Mouse (Mus musculus) heart, embryonic 14.5 days (tissue): Measurements from ENCODE around the gene Rab40c. TPM values are rescaled to one million over a fixed set of nuclear protein-coding genes. Genes with fewer than 3 reads are reported as not detected.

Experiments used
- ATAC-seq: fragments of 200-750 bp; cut with Nextera tagmentation; 2 replicates; pipeline ENCODE4 v1.8.0; 2017; ENCODE audit warnings: low read depth, moderate TSS enrichment; ENCODE audit not compliant: insufficient number of reproducible peaks, insufficient read depth, low FRiP score
- H3K27ac ChIP-seq, 2 experiments: fragments of 200-500 bp in 1 of 2; fragments of 300-500 bp in 1 of 2; sonication (generic) in 1 of 2; replicated peaks in 1 of 2; 2 replicates each; pipeline ENCODE4 v1.5.1; 2012 to 2014; ENCODE audit warnings: low read depth in 2 of 2, low read length in 2 of 2, control low read depth in 1 of 2, mild to moderate bottlenecking in 1 of 2, mixed read lengths in 1 of 2; ENCODE audit not compliant: control insufficient read depth in 1 of 2, insufficient read depth in 1 of 2
- H3K27me3 ChIP-seq: fragments of 300-500 bp; sonication (generic); 2 replicates; pipeline ENCODE4 v1.6.1; 2014; ENCODE audit warnings: mild to moderate bottlenecking, low read length, control low read depth; ENCODE audit not compliant: control insufficient read depth, insufficient read depth
- H3K36me3 ChIP-seq: fragments of 300-500 bp; sonication (generic); 2 replicates; pipeline ENCODE4 v1.6.1; 2014; ENCODE audit warnings: mild to moderate bottlenecking, control low read depth, low read length, mixed read lengths; ENCODE audit not compliant: control insufficient read depth, insufficient read depth
- H3K4me1 ChIP-seq, 2 experiments: fragments of 200-500 bp in 1 of 2; fragments of 300-500 bp in 1 of 2; sonication (generic) in 1 of 2; 2 replicates each; pipeline ENCODE4 v1.6.1; 2012 to 2014; ENCODE audit warnings: low read length in 2 of 2, control low read depth in 1 of 2, mixed read lengths in 1 of 2; ENCODE audit not compliant: control insufficient read depth in 2 of 2, insufficient read depth in 2 of 2
- H3K4me2 ChIP-seq: fragments of 300-500 bp; sonication (generic); 2 replicates; pipeline ENCODE4 v1.6.1; 2014; ENCODE audit warnings: mild to moderate bottlenecking, low read length
- H3K4me3 ChIP-seq, 2 experiments: fragments of 200-500 bp in 1 of 2; fragments of 300-500 bp in 1 of 2; sonication (generic) in 1 of 2; 2 replicates each; pipeline ENCODE4 v1.5.1; 2012 to 2014; ENCODE audit warnings: low read length in 2 of 2, mild to moderate bottlenecking in 2 of 2, control low read depth in 1 of 2, low read depth in 1 of 2, moderate library complexity in 1 of 2; ENCODE audit not compliant: control insufficient read depth in 1 of 2, insufficient read depth in 1 of 2
- H3K9ac ChIP-seq: fragments of 300-500 bp; sonication (generic); 2 replicates; pipeline ENCODE4 v1.6.1; 2014; ENCODE audit warnings: mild to moderate bottlenecking, low read length
- H3K9me3 ChIP-seq: fragments of 300-500 bp; sonication (generic); 2 replicates; pipeline ENCODE4 v1.6.1; 2016; ENCODE audit warnings: low read length, control low read depth; ENCODE audit not compliant: control insufficient read depth
- WGBS: fragments of 180-500 bp; shearing (Covaris S2); extraction: QIAGEN DNeasy Blood & Tissue Kit; methylation state at CpG from one replicate; pipeline ENCODE4 v1.1.7; 2014; 5-methylcytosine and 5-hydroxymethylcytosine counted together
- polyA plus RNA-seq: library from polyadenylated mRNA; unstranded; fragments of >200 nt; fragmentation: Nextera tagmentation; extraction: Ambion mirVana; gene quantifications from 2 replicates; pipeline ENCODE4 v1.2.1, GENCODE M21; 2014

Gene Rab40c
- polyA plus RNA-seq, 1 experiment from 2014 or later: 8.8 TPM

DNA sequence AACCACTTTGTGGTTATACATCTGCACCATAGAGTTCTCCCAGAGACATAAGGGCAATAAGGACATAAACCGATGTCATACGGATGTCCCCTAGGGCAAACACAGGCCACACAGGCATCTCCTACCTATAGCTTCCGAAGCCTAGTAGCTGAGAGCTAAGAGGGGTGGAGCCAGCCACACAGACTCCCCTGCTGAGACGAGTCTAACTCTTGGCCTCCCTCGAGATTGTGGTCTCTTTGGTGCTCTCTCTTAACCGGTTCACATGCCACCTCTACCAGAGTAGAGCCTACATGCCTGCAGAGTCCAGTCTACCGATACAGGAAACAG lies 52.1 kb downstream of the Rab40c start:
- Histone ChIP-seq H3K9me3 (no peaks in the 10 kb centered on the region), H3K27ac (peak overlapping the region; percentile 73 to 97)

DNA sequence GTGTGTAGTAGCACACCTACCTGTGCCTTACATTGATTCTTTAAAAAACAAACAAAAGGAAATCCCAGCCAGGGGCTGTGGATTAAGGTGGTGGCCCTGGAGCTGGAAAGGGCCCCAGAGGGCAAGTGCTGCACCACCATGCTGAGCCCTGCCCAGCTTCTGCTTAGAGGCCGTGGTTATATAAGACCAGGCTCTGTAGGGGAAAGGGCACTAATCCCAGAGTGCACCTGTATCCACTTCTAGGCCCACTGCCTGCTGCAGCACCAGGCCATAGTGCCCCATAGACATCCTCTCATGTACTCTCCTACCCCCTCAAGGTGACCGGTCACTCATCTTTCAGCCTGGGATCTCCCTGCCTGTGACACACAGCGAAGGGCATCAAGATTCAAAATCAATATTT lies 53.4 kb downstream of the Rab40c start:
- no peak overlapping the region for H3K4me3 ChIP-seq
- no peak overlapping the region for H3K27ac ChIP-seq
- H3K36me3 ChIP-seq: peaks cover 36% of the 10 kb centered on the region
- no peaks in the 10 kb centered on the region for H3K27me3 ChIP-seq
- 93% methylated on average over 3 of the region's 3 CpGs for WGBS
- no peak for ATAC-seq
- no peaks in the 10 kb centered on the region for H3K9me3 ChIP-seq
- H3K4me2 ChIP-seq: 0 out of 2 replicates have a peak overlapping the region, but pooled peaks have one; percentile 1
- H3K4me1 ChIP-seq: peaks cover 7 to 30% of the 10 kb centered on the region in 2 experiments; a peak in 3 of 4 replicates
- no peak overlapping the region for H3K9ac ChIP-seq

More for the DNA sequence above, 52.1 kb downstream of the Rab40c start:
- Histone ChIP-seq H3K4me2 (peak overlapping the region; percentile 86), H3K4me3 (peak overlapping the region; percentile 84 to 92), H3K36me3 (peaks cover 33% of the 10 kb centered on the region), H3K27me3 (no peaks in the 10 kb centered on the region), H3K4me1 (peaks cover 7 to 21% of the 10 kb centered on the region in 2 experiments; a peak in 3 of 4 replicates), H3K9ac (peak overlapping the region; percentile 93)
- ATAC-seq: no peak
- WGBS: 12% methylated on average over 7 of the region's 7 CpGs

DNA sequence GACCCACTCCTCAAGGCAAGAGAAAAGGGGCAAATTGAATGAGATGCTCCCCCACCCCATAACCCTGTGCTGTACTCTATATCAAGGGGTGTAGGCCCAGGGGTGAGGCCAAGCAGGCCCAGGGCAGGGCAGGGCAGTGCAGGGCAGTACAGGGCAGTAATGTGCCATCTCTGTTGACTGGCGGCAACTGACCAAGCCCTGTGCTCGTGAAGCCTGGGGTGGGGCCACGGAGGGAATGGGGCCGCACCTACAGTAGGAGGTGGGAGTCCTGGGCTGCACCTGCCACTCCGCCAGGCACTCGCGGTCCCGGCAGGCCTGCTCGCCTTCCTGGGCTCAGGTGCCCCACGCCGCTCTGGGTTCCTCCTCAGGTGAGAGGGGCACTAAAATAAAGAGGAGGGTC lies 54.2 kb downstream of the Rab40c start:
- ATAC-seq: no peak
- Histone ChIP-seq H3K36me3 (peaks cover 36% of the 10 kb centered on the region), H3K4me2 (no peak overlapping the region), H3K9me3 (no peaks in the 10 kb centered on the region), H3K27me3 (no peaks in the 10 kb centered on the region), H3K4me3 (no peak overlapping the region), H3K9ac (no peak overlapping the region), H3K4me1 (peaks cover 12 to 37% of the 10 kb centered on the region in 2 experiments), H3K27ac (no peak overlapping the region)
- 86% methylated on average over 11 of the region's 11 CpGs for WGBS

GRCm38 (mm10) chr17:25864311-25864710 lies 55.2 kb downstream of the Rab40c start:
- Histone ChIP-seq H3K9me3 (no peaks in the 10 kb centered on the region), H3K27me3 (no peaks in the 10 kb centered on the region), H3K27ac (no peak overlapping the region), H3K4me1 (peaks cover 12 to 37% of the 10 kb centered on the region in 2 experiments), H3K4me3 (no peak overlapping the region), H3K36me3 (peaks cover 36% of the 10 kb centered on the region), H3K9ac (no peak overlapping the region), H3K4me2 (no peak overlapping the region)
- 90% methylated on average over 14 of the region's 14 CpGs for WGBS
- ATAC-seq: no peak

- Histone ChIP-seq H3K27ac (no peak overlapping the region), H3K4me2 (no peak overlapping the region), H3K36me3 (peaks cover 36% of the 10 kb centered on the region), H3K27me3 (no peaks in the 10 kb centered on the region), H3K4me3 (no peak overlapping the region), H3K9me3 (no peaks in the 10 kb centered on the region), H3K4me1 (peaks cover 9 to 32% of the 10 kb centered on the region in 2 experiments), H3K9ac (no peak overlapping the region)
- 90% methylated on average over 6 of the region's 6 CpGs for WGBS
- no peak for ATAC-seq
These were observed 55.8 kb downstream of the Rab40c start for GRCm38 (mm10) chr17:25863681-25864080.

DNA sequence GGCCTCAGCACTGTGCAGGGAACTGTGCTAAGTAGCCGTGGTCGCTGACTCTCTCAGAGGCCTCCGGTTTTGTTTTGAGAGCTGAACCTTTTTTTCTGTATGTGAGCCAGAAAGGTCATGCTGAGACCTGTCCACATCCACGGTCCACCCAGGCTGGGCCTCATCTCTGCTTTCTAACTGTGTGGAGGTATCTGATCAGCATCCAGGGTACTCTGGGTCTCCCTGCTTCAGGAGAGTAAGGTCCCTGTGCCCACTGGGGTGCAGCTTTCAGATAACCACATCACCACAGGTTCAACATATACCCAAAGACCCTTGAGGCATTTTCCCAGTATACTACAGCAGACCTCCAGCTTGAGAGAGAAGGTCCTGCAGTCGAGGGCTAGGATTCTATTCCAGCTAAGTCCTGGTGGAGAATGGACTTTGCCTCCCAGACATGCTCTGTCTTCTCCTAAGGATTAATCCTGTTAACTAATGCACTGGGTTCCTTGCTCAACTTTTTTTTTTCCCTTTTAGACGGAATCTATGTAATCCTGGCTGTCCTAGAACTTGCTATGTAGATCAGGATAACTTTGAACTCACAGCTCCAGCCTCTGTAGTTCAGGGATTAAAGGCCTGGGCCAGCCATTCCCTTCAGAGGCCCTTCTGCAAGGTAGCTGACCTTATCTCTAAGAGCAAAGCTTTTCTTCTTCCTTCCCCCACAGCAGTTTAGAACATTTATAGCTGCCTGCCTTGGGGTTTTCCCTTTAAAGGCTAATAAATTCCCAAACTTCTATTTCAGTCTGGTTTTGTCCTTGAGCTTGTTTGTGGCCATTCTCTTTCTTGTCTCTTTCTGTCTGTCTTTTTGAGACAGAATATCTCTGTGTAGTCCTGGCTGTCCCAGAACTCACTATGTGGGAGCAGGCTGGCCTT lies 57.6 kb downstream of the Rab40c start:
- no peak for ATAC-seq
- H3K4me2 ChIP-seq: peak overlapping the region; percentile 95
- H3K9ac ChIP-seq: peak overlapping the region; percentile 83
- peak overlapping the region; percentile 20 to 80; a peak in 2 of 4 replicates for H3K27ac ChIP-seq
- H3K27me3 ChIP-seq: no peaks in the 10 kb centered on the region
- peaks cover 7 to 24% of the 10 kb centered on the region in 2 experiments; a peak in 3 of 4 replicates for H3K4me1 ChIP-seq
- H3K4me3 ChIP-seq: peak overlapping the region; percentile 50 to 67
- peaks cover 36% of the 10 kb centered on the region for H3K36me3 ChIP-seq
- no peaks in the 10 kb centered on the region for H3K9me3 ChIP-seq
- WGBS: 15% methylated on average over 6 of the region's 6 CpGs

- Histone ChIP-seq H3K36me3 (peaks cover 31% of the 10 kb centered on the region), H3K9me3 (no peaks in the 10 kb centered on the region), H3K9ac (peak within 1 kb of the TSS; percentile 83), H3K4me3 (peak within 1 kb of the TSS; percentile 50 to 67), H3K27ac (peak within 1 kb of the TSS; percentile 20 to 80; a peak in 2 of 4 replicates), H3K4me1 (peaks cover 5 to 18% of the 10 kb centered on the region in 2 experiments; a peak in 3 of 4 replicates), H3K27me3 (no peaks in the 10 kb centered on the region), H3K4me2 (peak within 1 kb of the TSS; percentile 95)
- WGBS: 4% methylated on average over 64 of the region's 65 CpGs
- peak; percentile 83 for ATAC-seq
These were observed 58.5 kb downstream of the Rab40c start, which contains the start of gene Wdr90 for GRCm38 (mm10) chr17:25860832-25861703. Wdr90 (minus strand) TSS chr17:25861501.
